Mouse (Mus musculus) brain, embryonic 14.5 days (tissue): Measurements from ENCODE around the gene Mthfd1l. TPM values are rescaled to one million over a fixed set of nuclear protein-coding genes. Genes with fewer than 3 reads are reported as not detected.

Experiments used
- DNase-seq: peaks from one replicate; pipeline ENCODE4 v3.0.0-alpha.2; 2011; ENCODE audit warnings: low read depth
- CTCF ChIP-seq: fragments of 200-500 bp; IDR thresholded peaks from 2 replicates; pipeline ENCODE4 v1.5.1; 2012; ENCODE audit warnings: inconsistent platforms, mild to moderate bottlenecking, moderate library complexity, borderline replicate concordance; ENCODE audit not compliant: insufficient read depth, insufficient read length; ENCODE audit errors: extremely low read depth
- POLR2A ChIP-seq: fragments of 200-500 bp; IDR thresholded peaks from 2 replicates; pipeline ENCODE4 v1.6.1; 2012; ENCODE audit warnings: mild to moderate bottlenecking, inconsistent platforms, borderline replicate concordance; ENCODE audit not compliant: poor library complexity, insufficient read depth, insufficient read length, severe bottlenecking; ENCODE audit errors: extremely low read depth
- polyA plus RNA-seq: library from polyadenylated mRNA; depleted of rRNA; stranded (reverse); fragments of >200 nt; gene quantifications from 2 replicates; pipeline ENCODE4 v1.2.3, GENCODE M21; 2012

Mthfd1l gene
- polyA plus RNA-seq, 1 experiment = 5.3 TPM

DNA sequence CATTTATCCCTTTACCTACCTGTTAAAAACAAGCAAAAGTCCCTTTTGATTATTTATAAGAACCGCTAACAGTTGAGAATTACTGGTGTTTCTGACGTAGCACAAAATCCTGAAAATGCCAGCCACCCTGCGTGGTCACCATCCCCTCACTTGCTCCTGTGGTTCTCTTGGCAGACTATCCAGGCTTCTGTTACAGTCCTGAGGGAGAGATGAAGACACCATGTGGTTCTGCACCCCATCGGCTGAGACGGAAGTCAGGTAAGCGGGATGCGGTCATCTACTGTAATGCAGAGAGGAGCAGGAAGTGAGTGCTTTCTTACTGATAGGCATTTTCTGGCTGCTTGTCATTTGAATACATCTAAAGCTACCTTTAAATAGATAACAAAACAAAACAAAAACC is 25.6 kb upstream of the Mthfd1l start:
- TF ChIP-seq POLR2A = no peak
- no peak for TF ChIP-seq CTCF
- no peak for DNase-seq

DNA sequence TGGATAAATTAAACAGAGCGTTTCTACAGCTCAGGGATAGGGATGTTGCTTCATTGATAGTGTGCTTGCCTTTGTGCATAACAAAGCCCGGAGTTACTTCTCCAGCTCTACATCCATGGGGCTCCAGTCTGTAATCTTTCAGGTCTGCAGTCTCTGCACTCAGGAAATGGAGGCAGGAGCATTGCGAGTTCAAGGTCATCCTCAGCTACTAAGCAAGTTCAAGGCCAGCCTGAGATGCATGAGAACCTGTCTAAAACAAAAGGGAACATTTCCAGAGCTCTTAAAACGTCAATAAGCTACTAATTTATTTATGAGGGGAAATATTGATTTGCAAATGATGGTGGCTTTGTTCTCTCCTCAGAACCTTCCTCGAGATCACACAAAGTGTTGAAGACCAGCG is 23.6 kb upstream of the Mthfd1l start:
- no peak for TF ChIP-seq CTCF
- no peak for TF ChIP-seq POLR2A
- DNase-seq = no peak

DNA sequence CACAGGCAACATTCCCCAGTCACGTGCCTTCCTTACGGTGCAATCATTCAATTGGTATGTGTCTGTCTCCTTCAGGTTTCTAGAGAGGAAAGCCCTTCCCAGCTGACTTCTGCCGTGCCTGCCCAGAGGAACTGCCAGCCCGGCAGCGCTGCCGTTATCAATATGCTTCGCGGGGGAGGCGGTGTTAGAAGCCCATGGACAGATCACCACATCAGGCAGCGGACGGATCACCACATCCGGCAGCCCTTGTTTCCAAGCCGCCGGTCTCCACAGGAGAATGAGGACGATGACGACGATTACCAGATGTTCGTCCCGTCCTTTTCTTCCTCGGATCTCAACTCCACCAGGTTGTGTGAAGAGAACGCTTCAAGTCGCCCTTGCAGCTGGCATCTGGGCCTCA is 16.4 kb upstream of the Mthfd1l start:
- TF ChIP-seq CTCF (no peak), POLR2A (no peak)
- DNase-seq = no peak

DNA sequence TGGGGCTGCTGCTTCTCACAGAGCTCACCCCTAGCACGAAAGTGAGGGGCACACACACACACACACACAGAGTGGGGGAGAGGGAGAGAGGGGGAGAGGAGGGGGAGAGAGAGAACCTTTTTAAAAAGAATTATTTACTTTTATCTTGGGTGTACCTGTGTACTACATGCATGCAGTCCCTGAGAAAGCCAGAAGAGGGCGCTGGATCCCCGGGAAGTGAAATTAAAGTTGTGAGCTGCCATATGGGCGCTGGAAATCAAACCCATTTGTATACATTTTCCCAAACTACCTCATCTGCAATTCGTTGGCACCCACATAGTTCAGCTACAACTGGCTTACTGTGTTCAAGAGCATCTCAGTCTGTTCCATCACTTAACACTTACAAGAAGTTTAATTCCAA is 14.3 kb upstream of the Mthfd1l start:
- TF ChIP-seq CTCF (peak; percentile 32; the same call in 1 of the 2 replicates), POLR2A (no peak)
- DNase-seq = no peak

DNA sequence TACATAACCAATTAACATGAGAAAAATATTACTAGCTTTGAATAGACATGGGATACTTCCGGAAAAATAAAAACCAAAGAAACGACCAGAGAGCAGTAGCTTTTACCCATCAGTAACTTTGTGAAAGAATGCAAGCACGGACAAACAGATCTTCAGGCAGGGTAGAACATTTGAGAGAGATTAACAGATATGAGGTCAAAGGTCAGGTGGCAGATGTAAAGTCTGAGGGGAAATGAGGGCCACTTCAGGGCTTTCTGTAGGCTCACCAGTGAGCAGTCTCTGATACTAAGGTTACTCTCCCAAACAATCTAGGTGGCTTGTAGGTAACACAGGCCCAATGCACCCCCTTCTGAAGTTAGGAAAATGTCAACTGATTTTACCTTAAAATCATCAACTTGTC is 3.9 kb upstream of the Mthfd1l start:
- TF ChIP-seq POLR2A = no peak
- no peak for TF ChIP-seq CTCF

DNA sequence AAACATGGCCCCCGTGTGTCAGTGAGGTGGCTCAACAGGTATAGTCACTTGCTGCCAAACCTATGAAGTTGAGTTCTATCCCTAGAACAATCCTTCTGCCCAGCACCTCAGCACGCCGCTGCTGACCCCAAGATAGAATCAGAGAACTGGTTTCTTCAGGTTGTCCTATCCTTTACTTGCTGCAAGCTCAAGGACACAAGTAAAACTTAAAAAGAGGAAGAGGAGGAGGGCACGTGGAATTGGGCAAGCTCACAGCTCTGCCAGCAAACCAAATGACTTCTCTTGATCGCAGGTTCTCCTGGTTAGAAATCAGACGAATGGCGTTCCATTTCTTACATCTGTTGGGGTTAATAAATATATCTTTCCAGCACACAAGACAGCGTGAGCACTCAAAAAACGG is 681 bp upstream of the Mthfd1l start:
- TF ChIP-seq CTCF (no peak), POLR2A (no peak)
- no peak for DNase-seq

More for the DNA sequence above, 3.9 kb upstream of the Mthfd1l start:
- no peak for DNase-seq

DNA sequence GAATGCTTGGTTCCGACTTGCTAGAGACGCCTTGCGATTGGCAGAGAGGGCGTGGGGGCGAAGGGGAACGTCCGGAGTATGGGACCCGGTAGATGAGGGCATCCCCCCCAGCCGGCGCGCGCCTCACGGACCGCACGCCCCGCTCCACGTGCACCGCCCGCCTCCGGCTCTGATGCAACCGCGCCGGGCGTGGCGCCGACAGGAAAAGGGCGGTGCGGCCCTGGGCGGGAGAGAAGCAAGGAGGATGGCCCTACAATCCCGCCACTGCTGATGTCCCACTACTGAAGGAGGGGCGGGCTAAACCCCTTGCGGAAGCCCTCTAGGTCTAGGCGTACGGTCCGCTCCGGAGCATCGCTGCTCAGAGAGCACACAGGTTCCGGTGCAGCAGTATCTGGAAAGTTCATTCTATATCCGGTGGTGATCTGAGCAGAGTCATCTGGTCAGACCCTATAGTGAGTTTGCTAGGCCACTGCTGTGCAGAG is 712 bp downstream of the Mthfd1l start:
- peak; percentile 86 for DNase-seq
- TF ChIP-seq CTCF (no peak), POLR2A (peak; percentile 78)

DNA sequence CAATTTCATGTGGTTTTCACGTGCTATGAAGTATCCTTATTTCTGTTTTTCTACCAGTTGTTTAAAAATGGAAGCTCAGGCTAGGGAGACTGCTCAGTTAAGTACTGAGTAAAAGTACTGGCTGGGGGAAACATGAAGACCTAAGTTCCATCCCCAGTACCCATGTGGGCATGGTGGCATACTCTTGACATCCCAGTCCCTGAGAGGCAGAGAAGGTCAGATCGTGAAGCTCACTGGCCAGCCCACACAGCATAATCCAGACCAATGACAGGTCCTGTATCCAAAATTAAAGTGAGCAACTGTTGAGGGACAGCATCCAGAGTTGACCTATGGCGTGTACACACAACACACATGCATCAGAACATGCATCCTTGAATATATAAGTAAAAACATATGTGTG is 1.5 kb downstream of the Mthfd1l start:
- TF ChIP-seq POLR2A (no peak), CTCF (no peak)
- DNase-seq = no peak

DNA sequence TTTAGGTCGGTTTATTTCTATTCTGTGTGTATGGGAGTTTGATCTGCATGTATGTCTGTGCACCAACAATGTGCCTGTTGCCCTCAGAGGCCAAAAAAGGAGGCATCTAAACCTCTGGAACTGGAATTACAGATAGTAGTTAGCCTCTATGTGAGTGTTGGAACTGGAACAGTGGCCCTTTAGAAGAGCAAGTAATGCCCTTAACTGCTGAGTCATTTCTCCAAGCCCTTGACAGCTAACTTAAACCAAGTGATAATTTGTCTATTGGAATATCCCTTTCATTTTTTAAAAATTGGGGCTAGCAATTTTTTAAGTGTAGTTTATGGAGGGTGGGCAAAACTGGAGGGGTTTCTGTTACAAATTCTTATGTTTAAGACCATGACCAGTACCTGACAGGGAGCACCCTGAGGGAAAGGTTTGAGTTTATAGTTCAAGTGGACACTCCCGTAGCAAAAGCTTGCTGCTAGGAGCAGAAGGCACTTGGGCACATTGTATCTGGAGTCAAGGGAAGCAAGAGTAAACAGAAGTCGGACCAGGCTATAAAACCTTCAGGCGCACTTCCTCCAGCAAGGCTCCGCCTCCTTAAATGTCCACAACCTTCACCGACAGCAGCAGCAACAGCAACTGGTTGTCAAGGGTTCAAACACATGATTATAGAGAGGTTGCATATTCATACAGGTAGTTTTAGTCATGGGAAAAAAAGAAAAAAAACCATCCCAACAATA is 3.1 kb downstream of the Mthfd1l start:
- DNase-seq = no peak

DNA sequence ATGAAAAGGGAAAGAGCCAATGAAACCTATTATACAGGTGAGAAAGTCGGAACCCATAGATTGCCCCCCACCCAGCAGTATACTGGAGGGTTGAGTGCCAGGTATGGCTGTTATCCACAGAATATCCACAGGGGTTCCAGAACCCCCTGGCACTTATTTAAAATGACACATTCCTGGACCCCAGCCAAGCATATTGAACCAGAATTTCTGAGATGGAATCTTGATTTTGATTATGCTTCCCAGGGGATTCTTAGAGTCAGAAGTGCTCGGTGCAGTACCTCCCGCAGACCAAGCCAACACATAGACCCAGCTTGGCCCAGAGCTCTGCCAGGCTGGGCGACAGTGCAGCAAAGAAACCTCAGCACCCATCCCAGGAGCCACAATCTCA is 3.7 kb downstream of the Mthfd1l start:
- no peak for DNase-seq
- TF ChIP-seq POLR2A (no peak), CTCF (no peak)

More for the DNA sequence above, 3.1 kb downstream of the Mthfd1l start:
- TF ChIP-seq CTCF (no peak), POLR2A (no peak)

DNA sequence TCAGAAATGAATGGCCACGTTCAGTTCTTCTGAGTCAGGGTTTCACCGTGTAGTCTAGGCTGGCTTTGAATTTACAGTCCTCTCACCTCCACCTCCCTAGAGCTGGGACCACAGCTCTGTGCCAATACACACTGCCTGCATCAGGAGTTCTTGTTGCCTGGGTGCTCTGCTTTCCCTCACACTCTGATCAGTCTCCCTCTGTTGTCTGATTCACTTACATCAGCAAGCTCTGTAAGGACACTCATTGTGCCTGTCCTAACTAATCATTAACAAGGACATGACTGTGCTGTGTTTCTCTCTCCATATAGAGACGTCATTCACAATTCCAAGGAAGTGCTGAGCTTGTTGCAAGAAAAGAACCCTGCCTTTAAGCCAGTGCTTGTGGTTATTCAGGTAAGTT is 5.4 kb downstream of the Mthfd1l start:
- peak; percentile 17 for DNase-seq
- no peak for TF ChIP-seq POLR2A
- TF ChIP-seq CTCF = no peak
